Mouse (Mus musculus) cerebellum, adult 9-10 months (tissue): Measurements from ENCODE around the gene Wdr4.
A peak's percentile ranks its signal among the peaks of the same experiment; 100 is the strongest.

Source experiments
- DNase-seq: peaks from one replicate; pipeline ENCODE4 v3.0.0; 2022

Gene Wdr4

DNA sequence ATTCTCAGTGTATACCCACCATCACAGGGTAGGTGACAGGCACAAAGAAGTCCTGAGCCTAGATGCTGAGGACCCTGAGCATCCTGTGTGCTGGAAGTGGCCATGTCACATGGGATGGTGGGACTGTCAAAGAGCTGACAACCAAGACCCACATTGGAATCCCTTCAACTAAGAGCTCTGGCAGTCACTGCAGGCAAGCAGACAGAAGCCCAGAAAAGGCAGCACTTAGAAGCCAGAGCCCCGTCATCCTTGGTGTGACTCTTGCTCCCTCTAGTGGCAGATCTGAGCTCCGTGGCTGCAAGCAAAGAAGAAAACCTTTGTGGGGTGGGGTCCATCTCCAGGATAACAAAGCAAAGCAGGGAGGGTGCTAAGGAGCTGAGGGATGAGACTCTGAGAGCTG, 27.4 kb downstream of the Wdr4 start:
- DNase-seq, result peak; percentile 89

DNA sequence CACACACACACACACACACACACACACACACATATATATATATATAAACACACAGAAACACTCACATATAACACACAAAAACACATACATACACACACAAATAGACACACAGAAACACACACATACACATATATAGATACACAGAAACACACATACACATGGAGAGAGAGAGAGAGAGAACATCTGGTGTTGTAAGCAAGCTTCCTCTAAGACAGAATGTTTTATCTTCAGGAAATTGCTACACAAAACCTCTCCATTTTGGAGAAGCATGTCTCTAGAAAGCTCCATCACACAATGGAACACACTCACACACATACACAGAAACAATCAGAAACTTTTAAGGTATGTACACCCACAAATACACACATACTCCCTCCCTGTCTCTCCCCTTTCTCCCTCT, 28.4 kb downstream of the Wdr4 start:
- DNase-seq, result no peak

DNA sequence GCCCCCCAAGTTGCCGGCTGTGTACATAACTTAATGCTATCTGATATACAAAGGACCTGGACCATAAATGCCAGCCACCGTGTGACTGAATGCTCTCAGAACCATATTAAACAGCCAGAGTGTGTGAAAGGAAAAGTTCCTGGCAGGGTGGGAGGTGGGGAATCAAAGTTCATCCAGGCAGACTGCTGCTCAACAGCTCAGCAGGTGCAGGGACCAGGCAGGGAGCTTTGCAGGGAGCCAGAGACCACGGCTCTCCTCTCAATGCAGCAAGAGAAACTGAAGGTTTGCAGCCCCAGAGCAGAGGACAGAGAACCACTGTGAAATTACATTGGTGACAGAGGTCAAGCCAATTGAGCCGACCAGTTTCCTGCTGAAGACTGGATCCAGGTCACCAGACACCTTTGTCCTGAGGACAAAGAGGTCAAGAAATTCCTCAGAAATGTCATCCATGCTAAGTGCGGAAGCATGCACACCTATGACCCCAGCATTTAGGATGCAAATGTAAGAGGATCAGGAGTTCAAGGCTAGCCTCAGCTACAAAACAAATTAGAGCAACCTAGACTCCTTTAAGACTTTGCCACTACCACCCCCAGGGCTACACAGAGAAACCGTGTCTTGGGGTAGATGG, 32.2 kb downstream of the Wdr4 start:
- DNase-seq, result no peak

DNA sequence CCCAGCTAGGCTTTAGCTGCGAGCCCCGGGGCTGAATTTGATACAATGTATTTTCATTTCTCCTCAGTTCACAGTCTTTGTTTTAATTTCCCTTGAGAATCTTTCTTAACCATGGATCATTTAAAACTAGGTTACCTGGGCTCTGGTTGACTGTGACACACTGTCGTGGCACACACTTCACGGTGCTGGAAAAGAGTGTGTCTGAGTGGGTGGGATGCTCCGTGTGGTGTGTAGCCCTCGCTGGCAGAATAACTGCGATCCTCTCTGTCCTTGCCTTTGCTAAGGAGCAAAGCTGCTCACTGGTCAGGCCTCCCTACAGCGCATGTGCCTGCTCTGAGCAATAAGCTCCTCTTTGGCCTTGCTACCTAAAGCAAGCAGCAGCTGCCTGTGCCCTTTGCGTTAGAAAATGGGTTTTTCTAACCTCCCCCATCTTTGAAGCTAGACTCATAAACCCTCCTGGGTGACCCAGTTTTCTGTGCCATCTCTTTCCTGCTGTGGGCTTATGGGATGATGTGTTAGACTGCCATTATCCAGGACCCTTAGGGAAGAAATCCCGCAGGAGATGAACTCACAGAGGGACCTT, 33.1 kb downstream of the Wdr4 start:
- DNase-seq, result no peak

DNA sequence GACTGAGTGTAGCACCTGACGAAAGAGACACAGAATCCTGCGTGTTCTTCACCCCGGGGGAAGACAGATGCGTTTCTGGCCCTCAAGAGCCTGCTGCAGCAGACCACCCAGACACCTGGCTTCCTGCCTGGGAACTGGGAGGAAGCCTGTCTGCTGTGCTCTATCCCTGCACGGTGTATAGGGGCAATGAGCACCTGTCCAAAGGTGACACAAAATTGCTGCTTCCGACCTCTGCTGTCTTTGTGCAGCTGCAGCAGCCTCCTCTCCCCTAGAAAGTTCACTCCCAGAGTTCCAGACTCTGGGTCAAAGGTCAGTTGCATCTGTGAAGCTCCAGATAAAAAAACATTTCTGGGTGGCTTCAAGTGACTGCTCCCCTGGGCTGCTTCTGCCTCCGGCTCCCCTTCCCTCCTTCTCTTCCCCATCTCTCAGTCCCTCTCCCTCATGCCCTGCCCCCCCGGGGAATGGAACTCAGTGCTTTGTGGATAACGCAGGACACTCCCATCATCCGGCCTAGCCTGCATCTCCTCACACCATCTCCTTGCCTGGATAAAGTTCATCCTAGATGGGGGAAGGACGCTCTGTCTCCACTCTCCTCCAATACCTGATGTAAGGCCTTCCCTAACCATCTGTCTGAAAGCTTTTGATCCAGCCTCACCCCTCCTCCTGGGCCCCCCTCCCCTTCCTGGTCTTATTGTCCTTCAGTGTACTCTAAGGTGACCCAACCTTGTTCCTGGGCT, 40.5 kb downstream of the Wdr4 start:
- no peak for DNase-seq

DNA sequence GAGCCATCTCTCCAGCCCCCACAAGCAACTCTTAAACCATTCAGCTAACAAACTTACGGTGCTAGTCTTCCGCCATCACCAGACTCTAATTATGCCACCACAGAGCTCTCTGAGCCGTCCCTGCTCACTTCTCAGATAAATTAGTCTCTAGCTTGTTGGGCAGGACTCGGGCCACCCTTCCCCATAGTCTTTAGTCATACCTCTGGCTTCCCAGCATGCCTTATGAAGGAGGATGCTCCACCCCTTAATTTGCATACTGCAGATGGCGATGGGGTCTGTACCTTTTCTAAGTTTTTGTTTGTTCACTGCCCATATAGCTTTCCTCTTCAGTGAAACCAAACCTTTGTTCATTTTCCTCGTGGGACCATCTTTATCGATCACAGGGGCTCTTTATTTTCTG, 41.2 kb downstream of the Wdr4 start:
- no peak for DNase-seq

DNA sequence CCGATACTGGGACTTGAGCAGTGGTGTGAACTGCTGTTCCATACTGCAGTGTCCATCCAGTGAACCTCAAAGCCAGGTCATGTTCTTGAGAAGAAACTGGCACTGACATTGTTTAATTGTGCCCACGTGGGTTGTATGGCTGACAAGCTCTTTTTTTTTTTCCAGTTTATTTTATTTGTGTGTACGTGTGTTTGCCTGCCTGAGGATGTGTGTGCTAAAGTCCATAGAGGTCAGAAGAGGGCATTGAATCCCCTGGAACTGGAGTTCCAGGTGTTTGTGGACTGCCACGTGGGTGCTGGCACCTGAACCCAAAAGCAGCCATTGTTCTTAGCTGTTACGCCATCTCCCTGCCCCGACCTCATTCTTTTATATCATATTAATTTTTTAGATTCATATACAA, 45.4 kb downstream of the Wdr4 start:
- no peak for DNase-seq

DNA sequence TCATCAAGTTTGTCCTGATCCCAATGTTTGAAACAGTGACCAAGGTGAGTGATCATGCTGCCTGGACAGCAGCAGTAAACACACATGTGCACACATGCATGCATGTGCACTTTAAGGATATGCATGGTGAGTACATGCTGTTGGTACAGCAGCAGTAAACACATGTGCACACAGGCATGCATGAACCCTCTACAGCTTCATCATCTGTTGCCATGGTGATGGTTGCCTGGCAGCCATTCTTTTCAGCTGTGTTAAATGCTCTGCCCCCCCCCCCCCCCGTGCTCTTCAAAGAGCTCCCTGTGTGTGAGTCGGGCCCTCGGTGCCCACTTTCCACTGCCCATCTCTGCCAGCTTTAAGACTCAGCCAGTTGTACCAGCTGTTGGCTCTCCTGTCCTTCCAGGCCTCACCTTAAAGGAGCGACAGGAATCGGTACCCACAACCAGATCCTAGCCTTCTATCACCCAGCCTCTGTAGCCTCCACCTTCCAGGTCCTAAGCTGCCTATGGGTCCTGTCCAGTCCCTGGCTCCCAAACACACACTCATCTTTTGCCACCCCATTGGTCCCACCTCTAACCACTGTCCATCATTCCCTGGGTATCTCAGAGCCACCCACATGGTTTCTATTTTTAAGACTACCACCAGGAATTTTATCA, 48.9 kb downstream of the Wdr4 start:
- DNase-seq, result no peak

DNA sequence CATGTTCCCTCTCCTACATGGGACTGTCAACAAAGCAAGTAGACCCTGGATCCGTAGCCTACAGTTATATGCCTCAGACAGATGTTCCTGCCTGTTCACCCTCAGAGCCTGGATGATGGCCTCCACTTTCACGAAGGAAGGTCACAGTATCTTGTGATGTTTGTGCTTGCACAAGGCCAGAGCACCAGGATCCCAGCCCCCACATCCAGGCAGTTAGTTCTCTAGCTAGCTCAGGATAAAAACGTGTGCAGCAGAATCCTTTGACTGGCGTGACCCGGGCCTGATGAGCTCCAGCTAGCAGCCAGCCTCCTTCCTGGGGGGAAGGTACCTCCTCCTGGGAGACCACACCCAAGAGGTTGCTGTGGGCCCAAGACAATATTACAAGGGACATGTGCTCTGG, 51.3 kb downstream of the Wdr4 start:
- DNase-seq, result no peak

DNA sequence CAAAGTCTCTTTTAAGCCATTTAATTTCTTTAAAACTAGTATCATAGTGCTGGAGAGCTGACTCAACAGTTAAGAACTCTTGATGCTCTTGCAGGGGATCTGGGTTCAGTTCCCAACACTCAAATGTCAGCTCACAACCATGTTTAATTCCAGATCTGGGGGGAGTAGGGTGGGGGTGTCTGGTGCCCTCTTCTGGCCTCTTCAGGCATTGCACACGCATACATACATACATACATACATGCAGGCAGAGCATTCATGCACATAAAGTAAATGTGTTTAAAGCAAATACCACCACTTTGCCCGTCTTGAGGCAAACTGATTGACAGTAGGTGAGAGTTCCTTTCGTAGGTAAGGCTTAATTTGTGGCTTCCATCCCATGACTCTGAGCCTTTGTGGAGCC, 52.9 kb downstream of the Wdr4 start:
- no peak for DNase-seq

DNA sequence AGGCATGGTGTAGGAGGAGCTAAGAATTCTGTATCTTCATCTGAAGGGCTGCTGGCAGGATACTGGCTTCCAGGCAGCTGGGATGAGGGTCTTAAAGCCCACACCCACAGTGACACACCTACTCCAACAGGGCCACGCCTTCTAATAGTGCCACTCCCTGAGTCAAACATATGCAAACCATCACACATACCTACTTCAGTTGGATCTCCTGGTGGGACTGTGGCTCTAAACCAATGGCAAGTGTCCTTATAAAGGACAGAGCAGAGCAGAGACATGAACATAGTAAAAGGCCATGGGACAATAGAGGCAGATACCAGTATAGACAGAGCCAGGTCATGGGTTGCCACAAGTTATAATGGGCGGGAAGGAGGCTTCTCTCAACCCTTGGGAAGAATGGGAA, 57.3 kb downstream of the Wdr4 start:
- DNase-seq, result no peak

DNA sequence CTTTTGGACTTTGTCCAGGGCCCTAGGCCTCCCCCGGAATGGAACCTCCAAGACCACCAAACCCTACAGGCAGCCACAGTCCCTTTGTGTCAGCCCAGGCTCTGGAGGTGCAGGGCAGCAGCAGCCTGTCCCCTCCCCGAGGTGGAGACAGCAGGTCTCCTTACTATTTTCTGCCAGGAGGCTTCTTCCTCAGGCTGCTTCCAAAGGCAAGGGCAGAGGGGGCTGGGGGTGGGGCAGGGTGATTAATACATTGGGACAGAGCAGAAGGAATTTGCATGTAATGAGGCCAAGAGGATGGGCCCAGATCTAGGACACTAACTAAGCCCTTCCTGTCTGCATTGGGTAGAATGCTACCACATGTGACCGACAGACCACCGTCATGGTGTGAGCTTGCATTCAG, 59.4 kb downstream of the Wdr4 start:
- DNase-seq, result no peak

DNA sequence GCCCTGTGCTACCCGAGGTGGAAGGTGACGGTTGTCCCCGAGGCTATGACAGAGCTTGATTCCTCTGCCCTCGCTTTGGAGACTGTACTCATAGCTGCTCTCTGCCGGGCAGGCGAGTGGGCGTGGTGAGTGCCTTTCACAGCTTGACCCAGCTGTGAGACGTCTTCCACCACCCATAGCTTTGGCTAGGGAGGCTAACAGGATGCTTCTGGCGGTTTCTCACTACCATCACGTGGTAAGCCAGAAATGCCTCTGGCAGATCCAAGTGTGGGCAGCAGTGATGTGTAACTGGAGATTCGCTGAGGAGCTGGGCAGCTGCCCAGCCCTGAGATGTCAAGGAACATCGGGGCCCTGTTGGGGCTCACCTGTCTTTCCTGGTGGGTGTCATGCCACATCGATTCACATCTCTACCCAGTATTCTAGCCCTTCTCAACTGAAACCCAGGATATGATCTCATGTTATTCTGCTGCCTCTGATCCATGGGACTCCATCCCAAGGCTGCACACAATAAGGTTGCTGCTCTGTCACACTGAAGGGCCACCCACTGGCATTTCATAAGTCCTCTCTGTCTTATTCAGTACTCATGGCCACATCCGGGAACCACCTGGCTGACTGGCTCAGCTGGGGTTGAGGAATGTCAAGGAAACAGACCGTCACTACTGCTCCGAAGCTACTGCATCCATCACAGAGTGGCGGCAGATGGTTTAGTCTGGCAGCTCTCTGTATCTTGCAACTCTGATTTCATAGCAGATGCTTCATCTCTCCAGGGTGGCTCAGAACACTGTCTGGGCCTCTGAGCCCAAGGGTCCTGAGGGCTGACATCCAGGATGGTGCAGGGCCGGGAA, 62.8 kb downstream of the Wdr4 start:
- DNase-seq, result peak; percentile 81

DNA sequence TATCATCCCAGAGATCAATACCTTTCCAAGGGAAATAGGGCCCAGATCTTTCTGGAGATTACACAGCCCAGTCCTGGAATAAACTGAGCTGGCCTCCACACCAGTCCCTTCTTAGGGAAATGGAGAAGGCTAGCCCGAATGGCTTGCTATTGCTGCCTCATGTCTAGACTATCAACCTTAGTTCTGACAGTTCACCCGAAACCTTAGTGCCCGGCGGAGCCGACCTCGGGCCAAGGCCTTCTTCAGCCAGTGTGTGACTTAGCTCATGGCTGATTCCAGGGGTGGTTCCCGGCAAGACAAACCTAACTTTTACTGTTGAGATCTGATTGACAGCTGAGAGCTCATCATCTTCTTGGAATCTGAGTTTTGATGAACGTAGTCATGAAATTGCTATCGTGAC, 65.7 kb downstream of the Wdr4 start:
- no peak for DNase-seq

DNA sequence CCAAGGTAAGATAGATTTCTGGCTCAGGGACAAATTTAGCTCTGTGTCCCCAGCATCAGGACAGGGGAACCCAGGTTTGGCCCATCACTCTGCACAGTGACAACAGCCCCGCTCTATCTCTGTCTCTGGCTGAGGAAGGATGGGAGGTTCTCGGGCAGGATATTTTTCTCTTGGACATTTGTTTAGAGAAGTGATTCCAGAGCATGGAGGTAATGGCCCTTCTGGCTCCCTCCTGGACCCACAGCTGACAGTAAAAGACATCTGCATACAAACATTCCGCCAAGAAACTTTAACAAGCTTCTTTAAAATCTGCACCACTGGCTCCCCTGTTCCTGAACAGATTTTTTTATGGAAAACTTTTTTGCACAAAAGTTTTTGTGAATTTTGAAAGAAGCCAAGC, 66.3 kb downstream of the Wdr4 start:
- DNase-seq, result no peak

DNA sequence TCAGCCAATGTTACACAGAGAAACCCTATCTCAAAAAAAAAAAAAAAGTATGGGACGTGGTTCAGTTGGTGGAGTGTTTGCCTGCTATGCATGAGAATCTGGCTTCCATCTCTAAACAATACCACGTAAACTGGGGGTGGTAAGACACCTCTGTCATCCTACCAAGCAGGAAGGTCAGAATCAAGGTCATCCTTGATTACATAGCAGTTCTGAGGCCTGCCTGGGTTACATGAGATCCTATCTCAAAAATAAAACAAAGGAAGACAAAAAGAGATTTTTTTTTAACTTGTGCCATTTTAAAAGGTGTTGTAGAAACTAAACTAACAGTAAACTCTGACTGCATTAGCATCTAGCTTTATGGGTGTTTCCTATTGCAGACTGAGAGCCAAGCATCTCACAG, 67.0 kb downstream of the Wdr4 start:
- DNase-seq, result no peak

DNA sequence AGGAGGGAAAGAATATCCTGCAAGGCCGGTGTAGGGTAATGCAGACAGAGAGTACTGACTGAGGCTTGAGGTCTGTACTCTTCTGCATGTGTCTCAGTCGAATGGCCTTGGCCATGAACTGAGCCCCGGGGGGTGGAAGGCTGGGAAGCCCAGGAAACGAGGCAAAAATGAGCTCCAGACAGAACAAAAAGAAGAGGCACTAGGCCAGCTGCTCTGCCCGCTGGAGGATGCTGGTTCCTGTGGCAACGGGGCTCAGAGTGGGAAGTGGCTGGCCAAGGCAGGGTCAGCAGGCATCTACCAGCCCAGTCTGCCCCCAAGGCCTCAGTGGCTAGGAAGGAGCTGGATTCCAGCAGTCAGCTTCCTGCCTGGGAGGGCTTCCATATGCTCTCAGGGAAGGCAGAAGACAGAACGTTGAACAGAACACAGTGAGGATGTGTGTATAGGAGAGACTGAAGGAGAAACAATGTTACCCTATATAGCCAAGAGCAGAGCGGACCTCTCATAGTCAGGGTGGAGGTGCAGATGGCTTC, 68.5 kb downstream of the Wdr4 start:
- DNase-seq, result peak; percentile 46

DNA sequence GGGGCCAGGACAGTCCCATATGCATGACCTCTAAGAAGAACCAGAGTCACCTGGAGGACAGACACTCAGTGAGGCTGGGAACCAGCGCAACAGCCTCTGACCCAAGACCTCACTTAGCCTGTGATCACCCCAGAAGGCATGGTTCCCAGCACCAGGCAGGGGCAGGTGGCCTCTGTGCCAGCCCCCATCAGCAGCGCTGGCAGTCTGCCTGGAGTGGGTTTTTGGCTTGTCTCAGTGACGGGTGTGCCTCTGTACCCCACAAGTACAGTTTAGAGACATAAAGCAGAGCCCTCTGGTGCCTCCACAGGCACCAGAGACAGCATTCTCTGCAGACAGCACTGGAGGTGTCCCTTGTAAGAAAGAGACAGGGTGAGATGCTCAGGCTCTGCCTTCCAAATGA, 69.6 kb downstream of the Wdr4 start:
- no peak for DNase-seq

DNA sequence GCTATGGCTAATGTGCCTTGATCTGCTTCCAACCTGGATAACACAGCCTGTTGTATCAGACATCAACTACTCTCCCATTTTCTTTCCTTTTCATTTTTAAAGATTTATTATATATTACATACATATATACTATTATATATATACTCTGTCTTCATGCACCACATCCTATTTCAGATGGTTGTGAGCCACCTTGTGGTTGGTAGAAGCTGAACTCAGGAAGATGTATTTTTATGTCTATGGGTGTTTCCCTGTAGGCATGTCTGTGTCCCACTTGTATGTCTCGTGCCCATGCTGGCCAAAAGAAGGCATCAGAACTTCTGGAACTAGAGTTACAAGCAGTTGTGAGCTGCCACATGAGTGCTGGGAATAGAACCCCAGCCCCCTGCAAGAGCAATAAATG, 71.3 kb downstream of the Wdr4 start:
- no peak for DNase-seq

DNA sequence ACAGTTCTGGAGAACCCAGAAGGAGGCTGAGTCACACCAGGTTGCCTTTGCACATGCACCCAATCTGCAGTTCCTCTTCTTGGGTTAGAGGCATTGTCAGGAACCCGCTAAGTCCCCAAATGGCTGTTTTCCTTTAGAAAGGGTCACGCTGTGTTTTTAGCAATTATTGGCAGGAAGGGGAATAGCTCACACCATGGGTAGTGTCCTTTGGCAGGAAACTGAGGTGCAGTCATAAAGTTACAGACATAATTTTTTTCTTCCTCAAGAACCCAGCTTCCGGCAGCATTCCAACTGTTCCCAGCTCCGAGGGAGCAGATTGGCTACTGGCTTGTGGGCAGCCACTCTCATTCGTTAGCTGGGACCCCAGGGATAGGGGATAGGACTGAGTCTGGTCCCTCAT, 72.0 kb downstream of the Wdr4 start:
- peak; percentile 53 for DNase-seq

DNA sequence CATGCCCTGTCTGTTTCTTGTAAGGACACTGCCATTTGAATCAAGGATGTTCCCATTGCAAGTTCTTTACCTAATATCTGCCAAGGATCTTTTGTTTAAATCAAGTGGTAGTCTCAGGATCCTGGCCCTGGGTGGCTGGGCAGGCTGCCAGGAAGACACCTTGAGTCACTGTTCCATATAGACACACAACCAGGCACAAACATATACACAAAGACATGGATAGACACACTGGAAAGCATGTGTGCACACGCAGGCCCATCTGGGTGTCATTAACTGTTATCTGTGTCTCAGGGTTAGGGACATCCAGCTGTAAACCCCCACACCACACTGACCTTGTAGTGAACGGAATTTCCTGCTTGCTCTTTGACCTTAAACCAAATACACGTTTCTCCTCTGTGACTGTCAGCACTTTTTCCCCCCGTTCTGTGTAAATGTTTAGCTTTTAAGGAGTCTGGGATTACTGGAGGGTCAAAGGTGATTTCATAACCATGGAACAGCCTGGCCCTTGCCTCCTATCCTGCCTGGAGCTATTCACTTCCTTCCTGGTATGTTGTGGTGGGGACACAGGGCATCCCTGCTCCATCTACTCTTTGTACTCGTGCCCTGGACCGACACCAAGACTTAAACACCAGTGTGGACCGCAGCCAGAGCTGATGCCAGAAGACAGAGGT, 74.6 kb downstream of the Wdr4 start:
- DNase-seq, result no peak
